Comparison of ENCODE assay signal across 9 mouse cellular contexts in genomic region chr11:64801351-64801750, GRCm38 (mm10).
DNase-seq lines count a peak whose midpoint lies in the region; ATAC-seq and TF ChIP-seq lines count a peak whose summit lies in the region.
"Had no signal": no experiment of that assay in that cellular context is flagged by ENCODE, and none has a peak within 500 bp of the region (broad histone marks: within the 10 kb centered on the region; RNA-seq: fewer than 3 reads in every experiment).

No protein-coding gene starts in this region.

- H3K4me3 ChIP-seq in stomach, embryonic 14.5 days (ENCODE audit: low read depth, low read length) = no peak overlapping the region
- no peak overlapping the region for H3K4me3 ChIP-seq in stomach, postnatal 0 days (ENCODE audit: low read depth, low read length)

- H3K27ac ChIP-seq in stomach, embryonic 14.5 days (ENCODE audit: low read length) = no peak overlapping the region
- no peak overlapping the region for H3K27ac ChIP-seq in stomach, postnatal 0 days (replicated peaks)

- TF ChIP-seq CTCF in stomach, postnatal 0 days (IDR thresholded peaks at IDR 0.05; ENCODE audit: low read depth) = no peak

- H3K36me3 ChIP-seq in stomach, embryonic 14.5 days (ENCODE audit: control insufficient read depth, insufficient read depth, low read length) = no peaks in the 10 kb centered on the region
- H3K36me3 ChIP-seq in stomach, postnatal 0 days (ENCODE audit: control insufficient read depth, insufficient read depth, low read length) = no peaks in the 10 kb centered on the region

- no peak overlapping the region for H3K9ac ChIP-seq in stomach, embryonic 14.5 days (replicated peaks; ENCODE audit: low read depth, low read length)
- no peak overlapping the region for H3K9ac ChIP-seq in stomach, postnatal 0 days (ENCODE audit: low read length)

- H3K4me1 ChIP-seq in stomach, embryonic 14.5 days (ENCODE audit: control insufficient read depth, insufficient read depth, low read length) = 0 out of 2 replicates have a peak, but pooled peaks cover 4% of the 10 kb centered on the region
- H3K4me1 ChIP-seq in stomach, postnatal 0 days (replicated peaks; ENCODE audit: control insufficient read depth, insufficient read depth) = no peaks in the 10 kb centered on the region

- DNase-seq in stomach, postnatal 0 days (ENCODE audit: low spot score) = no peak
- no peak for DNase-seq in adrenal gland, postnatal 14 days
- no peak for DNase-seq in testis, postnatal 14 days (ENCODE audit: low spot score)
- DNase-seq in adrenal gland, postnatal 36 days = no peak
- DNase-seq: lung, postnatal 14 days had no signal

- H3K4me2 ChIP-seq in stomach, embryonic 14.5 days (replicated peaks; ENCODE audit: low read depth, low read length) = no peak overlapping the region
- H3K4me2 ChIP-seq in stomach, postnatal 0 days (replicated peaks; ENCODE audit: low read depth) = no peak overlapping the region

- no peaks in the 10 kb centered on the region for H3K9me3 ChIP-seq in stomach, embryonic 14.5 days (ENCODE audit: control insufficient read depth, low read depth, low read length)
- H3K9me3 ChIP-seq in stomach, postnatal 0 days (ENCODE audit: control insufficient read depth, low read length) = no peaks in the 10 kb centered on the region

- WGBS in stomach, embryonic 14.5 days = 53% methylated on average over 10 of the region's 10 CpGs
- 67% methylated on average over 10 of the region's 10 CpGs for WGBS in stomach, postnatal 0 days

- ATAC-seq in stomach, embryonic 14.5 days (ENCODE audit: insufficient number of reproducible peaks, insufficient read depth, low FRiP score, low read depth) = peak; percentile 65; the same call in 1 of the 2 replicates
- no peak for ATAC-seq in stomach, postnatal 0 days (ENCODE audit: low FRiP score, low TSS enrichment)
- ATAC-seq in erythroid progenitor cell, adult 5-6 weeks (replicated peaks; ENCODE audit: low FRiP score, poor library complexity, severe bottlenecking) = peak; percentile 92
- ATAC-seq in megakaryocyte-erythroid progenitor cell, adult 5-6 weeks (replicated peaks; ENCODE audit: low FRiP score, low TSS enrichment, poor library complexity, severe bottlenecking) = peak; percentile 99
- ATAC-seq: hindbrain, embryonic 16.5 days had no signal

- TF ChIP-seq EP300 in stomach, postnatal 0 days (optimal IDR thresholded peaks at IDR 0.05) = no peak

- 0 out of 2 replicates have a peak, but pooled peaks cover 2% of the 10 kb centered on the region for H3K27me3 ChIP-seq in stomach, embryonic 14.5 days (ENCODE audit: control insufficient read depth, insufficient read depth, low read length)
- no peaks in the 10 kb centered on the region for H3K27me3 ChIP-seq in stomach, postnatal 0 days (ENCODE audit: control insufficient read depth, insufficient read depth, low read length)
